Mouse (Mus musculus): ENCODE results near the gene Mapkapk3.

DNA sequence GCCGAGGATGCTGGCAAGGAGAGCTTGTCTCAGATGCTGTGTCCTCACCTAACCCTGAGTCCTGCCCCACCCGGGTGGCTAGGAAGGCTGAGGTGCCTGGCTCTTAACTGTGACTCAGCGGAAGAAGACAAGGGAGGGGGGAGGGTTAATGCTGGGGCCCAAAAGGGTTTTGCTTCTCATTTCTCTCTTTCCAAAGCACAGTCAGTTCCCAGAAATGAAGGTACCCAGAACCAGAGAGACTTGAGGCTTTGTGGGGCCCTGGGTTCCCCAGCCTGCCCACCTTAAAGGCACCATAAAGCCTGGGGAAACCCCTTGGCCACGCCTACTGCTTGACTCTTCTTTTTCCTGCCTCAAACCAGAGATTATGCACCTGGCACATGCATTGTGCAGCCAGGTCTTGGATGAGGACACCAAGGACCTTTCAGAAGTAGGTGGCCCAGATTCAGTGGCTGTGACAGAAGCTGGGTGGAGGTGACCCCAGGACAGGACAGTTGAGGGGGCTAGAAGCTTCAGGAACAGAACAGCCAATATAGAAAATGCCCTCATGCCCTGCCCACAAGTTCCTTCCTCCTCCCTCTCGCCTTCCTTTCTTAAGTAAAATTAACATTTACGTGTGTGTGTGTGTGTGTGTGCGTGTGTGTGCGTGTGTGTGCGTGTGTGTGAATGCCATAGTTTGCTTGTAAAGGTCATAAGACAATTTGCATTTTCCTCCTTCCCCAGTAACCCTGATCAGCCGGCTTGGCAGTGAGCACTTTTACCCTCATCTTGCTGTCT is 23.3 kb upstream of the Mapkapk3 start:
- no peak for TF ChIP-seq GATA1 (IDR thresholded peaks at IDR 0.05; ENCODE audit: low read length)
- no peak for TF ChIP-seq TAL1 (IDR thresholded peaks at IDR 0.05; ENCODE audit: low read length)

All from erythroblast, embryonic 14.5 days (primary cell).